Mouse (Mus musculus) small intestine, adult 2 months (tissue): Measurements from ENCODE around the gene Il1a.

Source experiments
- CTCF ChIP-seq: fragments of 200-500 bp; IDR thresholded peaks from 2 replicates; pipeline ENCODE4 v1.5.1; 2012; ENCODE audit warnings: low read depth, mild to moderate bottlenecking, control low read depth, inconsistent platforms, low read length, moderate library complexity, mixed read lengths; ENCODE audit not compliant: insufficient replicate concordance, insufficient read length; ENCODE audit errors: extremely low read depth
- POLR2A ChIP-seq: fragments of 200-500 bp; IDR thresholded peaks from 2 replicates; pipeline ENCODE4 v1.6.1; 2012; ENCODE audit warnings: low read depth, mild to moderate bottlenecking, control low read depth, inconsistent platforms, low read length, moderate library complexity

DNA sequence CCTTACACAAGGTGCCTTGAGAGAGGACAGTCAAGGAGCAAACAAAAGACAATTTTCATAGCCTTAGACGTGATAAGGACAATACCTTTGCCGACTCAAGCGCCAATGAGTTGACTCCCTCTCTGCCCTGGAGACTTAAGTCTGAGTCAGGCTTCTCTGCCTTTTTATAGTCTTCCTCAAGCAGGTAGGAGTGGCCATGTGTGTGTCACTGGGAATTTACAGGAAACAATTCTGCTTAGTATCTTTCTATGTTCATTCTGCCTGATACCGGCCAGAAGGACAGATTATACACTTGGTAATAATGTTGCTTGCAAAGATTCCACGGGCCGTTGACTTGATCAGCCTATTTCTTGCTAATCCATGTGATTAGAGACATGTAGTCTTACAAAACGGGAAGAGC is at the start of gene Il1a:
- TF ChIP-seq CTCF (no peak), POLR2A (no peak)
